Mouse (Mus musculus) CH12F3 (cell line): ENCODE measurements around the gene She.
"Not testable (repeated sequence)": the region's sequence is repeated elsewhere in the genome, so short reads cannot be mapped to it uniquely, and the experiment has no call there.

Source experiments
- in situ Hi-C: fragments of 300-500 bp; cut with MboI; formaldehyde crosslinking; loops from 2 replicates; pipeline ENCODE4 v1.14.3; 2020; ENCODE audit warnings: low sequenced_read_pairs

The She gene

DNA sequence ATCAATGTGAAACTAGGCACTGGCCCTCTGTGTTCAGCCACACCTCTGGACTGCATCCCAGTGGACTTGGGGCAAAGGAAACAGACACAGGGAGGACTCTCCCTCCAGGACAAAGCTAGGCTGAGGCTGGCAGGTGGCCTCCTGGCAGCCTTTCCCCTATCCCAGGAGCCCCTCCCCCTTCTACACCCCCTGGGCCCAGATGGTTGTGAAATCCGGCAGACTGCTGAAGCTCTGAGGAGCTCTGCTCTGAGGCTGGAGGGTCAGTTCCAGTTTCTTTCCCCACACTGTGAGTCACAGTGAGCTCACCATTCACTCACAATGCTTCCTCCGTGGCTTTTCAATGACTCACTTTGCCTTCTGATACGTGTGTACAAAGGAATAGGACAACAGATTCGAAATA, 29.9 kb downstream of the She start:
- in situ Hi-C loops: no loop called here

DNA sequence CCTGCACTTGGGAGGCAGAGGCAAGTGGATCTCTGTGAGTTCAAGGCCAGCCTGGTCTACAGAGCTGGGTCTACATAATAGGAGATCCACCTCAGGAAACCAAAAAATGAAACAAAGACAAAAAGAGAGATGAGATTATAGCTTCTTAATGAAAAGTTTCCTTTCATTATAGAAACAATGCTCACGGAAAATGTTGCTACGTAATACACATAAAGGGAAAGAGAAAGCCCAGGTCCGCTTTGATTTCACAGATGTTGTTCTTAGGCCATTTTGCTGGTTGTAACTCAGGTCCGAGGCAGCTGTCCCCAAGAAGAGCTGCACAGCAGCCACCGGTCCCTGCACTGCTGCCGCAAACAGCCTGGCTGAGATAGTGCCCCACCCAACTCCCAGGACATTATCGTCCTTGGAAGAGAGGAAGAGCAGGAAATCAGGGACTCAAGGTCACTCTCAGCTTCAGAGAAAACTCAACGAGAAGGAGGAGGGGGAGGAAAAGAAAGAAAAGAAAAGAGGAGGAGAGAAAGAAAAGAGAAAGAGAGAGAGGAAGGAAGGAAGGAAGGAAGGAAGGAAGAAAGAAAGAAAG, 31.1 kb downstream of the She start:
- in situ Hi-C loops: no loop called here

DNA sequence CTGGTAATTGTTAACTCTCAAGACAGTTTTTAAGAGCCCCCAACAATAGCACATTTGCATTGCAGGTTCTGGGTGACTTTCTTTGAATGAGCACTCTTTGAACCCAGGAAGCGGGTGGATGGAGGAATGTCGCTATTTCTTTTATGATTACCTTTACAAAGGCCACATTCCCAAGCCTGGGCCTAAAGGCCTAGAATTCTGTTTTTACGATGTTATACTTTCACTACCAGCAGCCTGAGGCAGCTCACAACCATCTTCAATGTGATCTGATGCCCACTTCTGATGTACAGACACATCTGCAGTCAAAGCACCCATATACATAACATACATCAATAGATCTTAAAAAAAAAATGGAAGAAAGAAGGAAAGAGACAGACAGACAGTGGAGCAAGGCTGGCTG, 32.1 kb downstream of the She start:
- in situ Hi-C loops: not testable (repeated sequence)

DNA sequence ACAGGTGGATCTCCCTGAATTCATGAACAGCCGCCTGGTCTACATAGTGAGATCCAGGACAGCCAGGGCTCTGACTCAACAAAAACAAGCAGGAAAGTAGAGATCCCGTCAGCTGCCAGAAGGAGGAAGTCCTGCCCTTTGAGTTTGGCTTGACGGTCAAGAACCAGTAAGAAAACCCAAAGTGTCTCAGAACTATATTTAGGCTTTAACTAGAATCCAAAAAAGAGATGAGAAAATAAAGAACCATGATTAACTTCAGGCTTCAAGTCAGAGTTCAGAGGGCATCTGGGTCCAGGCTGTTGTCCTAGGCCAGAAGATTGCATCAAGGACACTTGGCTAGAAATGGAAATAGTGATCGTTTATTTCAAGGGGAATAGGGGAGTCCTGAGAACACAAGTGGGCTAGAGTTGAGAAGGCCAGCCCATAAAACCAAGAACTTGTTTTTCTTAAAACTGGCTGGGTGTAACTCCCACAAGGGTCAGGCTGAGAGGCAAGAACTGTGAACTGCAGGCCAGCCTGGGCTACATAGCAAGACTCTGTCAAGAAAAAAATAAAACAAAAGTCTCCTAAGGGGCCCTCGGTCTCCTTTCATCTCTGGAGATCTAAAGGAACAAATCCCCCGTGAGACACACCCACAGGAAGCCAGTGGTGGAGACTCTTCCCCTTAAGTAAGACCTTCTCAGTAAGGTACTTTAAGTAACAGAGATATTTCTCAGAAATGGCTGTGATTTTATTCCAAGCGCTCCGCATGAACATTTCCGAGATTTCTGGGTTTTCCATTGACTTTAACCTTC, 32.7 kb downstream of the She start:
- in situ Hi-C loops: no loop called here

DNA sequence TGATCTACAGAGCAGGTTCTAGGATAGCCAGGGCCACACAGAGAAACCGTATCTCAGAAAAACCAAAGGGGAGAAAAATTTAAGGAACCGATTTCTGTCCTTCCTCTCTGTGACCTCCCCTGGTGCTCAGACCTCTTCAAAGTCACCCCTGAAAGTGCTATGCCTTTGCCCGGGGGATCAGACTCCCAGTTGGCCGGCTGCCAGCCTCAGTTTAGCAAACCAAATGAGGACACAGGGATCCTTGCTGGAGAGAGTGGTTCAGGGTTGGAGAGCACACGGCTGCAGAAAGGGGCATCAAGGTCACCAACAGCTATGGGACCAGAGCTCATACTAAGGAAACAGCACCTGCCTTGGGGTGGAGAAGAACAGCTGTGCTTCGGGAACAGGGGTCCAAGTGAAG, 33.9 kb downstream of the She start:
- in situ Hi-C loops: no loop called here

DNA sequence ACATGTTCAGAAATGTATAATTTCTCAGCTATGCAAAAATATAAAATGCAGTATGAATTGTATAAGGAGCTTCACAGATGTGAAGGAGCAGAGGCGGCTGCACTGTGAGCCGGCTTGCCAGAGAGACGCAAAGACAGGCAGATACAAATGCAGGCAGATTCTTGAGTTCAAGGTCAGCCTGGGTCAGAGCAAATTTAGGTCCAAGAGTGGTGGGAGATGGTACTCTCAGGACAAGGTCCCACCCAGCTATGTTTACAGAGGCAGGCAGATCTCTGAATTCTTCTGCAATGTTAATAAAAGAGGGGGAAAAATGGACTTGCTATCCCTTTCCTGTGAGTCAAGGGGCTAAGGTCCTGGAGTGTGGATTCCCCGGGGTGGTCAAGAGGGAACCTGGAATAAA, 34.6 kb downstream of the She start:
- in situ Hi-C loops: no loop called here

DNA sequence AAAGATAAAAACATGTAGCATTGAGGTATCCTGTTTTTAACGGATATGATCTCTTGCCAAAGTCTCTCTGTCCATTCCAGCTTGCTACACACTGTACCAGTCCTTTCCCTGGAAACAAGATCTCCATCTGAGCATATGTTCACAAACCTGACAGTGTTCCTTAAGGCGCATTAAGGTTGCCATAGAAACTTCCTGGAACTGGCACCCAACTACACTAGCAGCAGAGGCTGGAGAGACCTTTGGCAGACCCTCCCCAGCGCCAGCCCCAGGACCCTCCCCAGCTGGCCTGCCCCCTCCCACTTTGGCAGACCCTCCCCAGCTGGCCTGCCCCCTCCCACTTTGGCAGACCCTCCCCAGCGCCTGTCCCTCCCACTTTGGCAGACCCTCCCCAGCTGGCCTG, 36.5 kb downstream of the She start:
- in situ Hi-C loops: no loop called here

DNA sequence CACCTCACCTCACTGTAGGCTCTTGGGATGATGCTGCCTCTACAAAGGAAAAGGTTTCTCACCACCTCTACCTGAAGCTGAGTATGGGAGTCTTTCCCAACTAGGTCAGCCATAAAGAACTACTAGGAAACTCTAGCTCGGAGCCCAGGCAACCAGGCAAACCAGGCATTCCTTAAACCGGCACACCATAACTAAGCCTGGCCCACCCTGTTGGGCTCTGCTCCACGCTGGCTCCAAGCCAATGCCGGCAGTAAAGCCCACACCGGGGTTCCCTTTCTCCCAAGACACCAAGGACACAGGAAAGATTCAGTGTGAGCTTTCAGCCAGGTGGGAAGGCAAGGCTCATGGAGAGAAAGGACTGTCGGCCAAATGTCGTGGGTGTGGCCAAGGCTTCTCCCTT, 37.2 kb downstream of the She start:
- in situ Hi-C loops: no loop called here

DNA sequence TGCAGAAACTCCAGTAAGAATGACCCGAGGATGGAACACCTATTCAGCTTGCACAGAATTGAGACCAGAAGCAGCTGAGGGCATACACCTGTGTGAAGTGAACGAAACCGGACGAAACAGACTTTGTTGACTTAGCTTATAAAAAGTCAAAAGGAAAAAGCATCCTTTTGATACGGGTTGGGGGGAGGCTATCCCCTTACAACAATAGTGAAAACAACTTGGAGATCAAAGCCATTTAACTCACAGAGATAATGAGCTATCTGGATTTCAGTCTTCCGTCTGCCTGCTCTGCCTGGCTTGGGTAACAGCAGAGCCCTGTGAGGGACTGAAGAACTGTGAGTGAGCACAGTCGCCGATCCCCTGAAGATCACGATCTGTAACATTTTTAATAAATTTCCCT, 37.8 kb downstream of the She start:
- in situ Hi-C loops: no loop called here

DNA sequence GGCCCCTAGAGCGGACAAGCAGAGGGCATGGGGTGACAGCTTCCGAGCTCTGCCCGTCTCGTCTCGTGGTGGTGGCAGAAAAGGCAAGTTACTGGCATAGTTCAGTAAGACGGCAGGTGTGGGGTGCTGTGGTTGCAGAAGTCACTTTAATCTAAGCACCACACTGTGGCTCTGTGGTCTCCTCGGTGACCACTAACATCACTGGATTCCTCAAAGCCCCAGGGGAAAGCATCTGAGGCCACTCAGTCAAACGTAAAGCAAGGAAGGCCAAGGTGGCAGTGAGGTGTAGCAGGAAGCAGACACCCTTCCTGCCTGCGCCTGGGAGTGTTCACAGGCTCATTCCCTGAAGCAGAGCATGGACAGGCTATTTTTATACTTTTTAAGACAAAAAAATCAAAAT, 38.4 kb downstream of the She start:
- in situ Hi-C loops: no loop called here

DNA sequence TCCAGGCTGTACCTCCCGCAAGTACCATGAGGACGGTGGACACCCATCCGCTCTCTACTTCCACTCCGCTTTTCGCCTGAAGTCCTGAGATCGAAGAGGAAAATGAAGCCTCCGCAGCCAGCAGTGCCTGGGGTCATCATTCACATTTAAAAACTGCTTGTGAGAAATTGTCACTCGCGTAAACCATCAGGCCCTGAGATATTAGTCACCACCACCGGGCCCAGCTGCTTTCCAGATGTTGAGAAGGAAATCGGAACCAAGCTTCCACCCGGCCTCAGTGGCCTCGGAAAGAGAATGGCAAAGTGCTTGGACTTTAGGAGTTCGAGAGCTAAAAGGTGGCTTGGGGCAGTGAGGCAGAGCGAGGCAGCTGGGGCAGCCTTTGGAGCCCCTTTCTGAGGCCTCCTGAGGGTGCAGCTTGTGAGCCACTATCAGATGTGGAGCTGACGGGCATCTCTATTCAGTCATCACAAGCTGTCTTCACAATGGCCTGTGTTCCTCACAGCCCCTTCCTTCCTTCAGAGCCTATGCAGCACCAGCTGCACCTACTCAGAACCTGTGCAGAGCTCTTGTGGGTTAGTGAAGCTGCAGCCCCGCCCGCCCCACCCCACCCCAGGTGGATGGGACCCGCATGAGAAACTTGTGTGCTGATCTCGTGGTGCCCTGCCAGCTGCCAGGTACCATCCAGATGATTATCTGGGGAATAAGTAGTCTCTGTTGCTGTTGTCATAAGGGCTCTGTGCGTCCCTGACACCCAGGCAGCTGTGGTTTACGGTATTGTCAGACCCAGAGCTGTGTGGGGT, 39.5 kb downstream of the She start:
- in situ Hi-C loops: no loop called here

DNA sequence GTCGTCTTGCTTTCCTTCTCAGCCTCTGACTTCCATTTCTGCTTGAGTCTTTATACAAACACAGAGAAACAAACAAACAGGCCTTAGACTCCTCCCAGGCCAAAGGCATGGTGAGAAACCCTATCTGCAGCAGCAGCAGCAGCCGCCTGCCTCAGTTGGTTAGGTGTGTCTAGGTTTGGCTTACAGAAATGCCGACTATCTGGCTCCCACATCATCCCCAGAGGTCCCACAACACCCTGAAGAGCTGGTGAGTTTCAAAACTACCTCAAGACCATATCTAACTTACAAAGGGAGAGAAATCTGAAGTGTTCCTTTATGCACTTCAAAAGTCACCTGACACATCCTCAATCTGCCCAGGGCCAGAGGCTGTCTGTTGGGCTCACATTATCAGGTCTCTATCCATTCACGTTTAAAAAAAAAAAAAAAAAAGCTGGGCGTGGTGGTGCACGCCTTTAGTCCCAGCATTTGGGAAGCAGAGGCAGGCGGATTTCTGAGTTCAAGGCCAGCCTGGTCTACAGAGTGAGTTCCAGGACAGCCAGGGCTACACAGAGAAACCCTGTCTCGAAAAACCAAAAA, 40.3 kb downstream of the She start:
- in situ Hi-C loops: no loop called here

DNA sequence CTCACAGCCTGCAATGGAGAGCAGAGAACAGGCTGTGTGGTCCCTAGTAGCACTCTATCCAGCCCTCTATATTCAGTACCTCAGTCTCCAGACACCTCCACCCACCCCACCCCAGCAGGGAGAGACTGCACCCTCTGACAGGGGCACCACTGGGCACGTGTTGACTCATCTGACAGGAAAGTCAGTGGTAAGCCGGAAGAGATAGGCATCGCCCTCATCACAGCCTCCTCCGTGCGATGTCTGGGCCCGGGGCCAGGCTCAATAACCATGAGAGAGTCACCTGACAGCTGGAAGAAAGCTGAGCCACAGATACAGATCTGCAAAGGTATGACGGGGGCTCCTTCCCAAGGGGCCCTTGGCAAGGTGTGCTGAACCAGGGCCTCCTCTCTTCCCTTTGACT, 41.0 kb downstream of the She start:
- in situ Hi-C loops: no loop called here

DNA sequence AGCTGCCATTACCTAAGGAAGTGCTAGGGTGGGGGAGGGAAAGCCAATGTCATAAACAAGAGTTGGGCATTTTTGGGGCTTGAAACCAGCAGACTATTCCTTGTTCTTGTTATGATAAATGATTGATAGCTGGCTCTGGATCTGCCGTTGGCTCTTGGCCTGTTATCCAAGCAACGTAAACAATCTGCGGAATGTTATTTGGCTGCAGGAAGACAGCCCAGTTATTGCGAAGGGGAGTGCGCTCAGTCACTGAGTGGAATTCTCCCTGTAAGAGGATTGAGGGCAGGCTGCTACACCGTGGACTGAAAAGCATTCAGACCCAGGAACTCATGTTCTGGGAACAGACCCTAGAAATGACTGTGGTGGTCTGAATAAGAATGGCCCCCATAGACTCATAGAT, 41.5 kb downstream of the She start:
- in situ Hi-C loops: no loop called here

DNA sequence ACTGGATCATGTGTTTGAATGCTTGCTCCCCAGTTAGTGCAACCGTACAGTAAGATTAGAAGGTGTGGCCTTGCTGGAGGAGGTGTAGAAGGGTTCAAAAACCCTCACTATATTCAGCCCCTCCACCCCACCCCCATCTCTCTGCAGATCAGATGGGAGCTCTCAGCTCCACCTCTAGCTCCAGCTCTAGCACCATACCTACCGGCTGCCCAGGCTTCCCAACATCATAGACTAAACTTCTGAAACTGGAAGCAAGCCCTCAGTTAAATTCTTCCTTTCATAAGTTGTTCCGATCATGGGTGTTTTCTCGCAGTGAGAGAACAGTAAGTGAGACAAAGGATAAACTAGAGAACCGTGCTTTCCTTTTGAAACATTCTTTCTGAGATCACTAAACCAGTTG, 42.9 kb downstream of the She start:
- in situ Hi-C loops: no loop called here

DNA sequence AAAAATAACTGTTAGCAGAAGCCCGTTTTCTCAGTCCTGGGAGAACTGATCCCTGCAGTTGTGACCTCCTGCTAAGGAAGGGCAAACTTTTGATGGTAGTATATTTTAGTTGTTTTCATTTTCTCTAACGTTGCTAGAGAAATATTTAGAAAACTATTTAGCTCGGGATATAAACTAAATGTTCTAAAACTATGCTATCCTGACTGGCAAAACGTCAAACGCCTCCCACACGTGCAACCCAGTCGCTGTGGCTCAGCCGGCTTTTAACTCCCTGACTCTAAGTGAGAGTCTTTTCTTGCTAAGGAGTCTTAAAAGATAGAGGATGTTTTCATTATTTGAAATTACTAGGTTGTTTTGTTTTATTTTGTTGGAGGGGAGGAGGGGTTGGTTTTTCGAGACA, 43.9 kb downstream of the She start:
- in situ Hi-C loops: no loop called here

DNA sequence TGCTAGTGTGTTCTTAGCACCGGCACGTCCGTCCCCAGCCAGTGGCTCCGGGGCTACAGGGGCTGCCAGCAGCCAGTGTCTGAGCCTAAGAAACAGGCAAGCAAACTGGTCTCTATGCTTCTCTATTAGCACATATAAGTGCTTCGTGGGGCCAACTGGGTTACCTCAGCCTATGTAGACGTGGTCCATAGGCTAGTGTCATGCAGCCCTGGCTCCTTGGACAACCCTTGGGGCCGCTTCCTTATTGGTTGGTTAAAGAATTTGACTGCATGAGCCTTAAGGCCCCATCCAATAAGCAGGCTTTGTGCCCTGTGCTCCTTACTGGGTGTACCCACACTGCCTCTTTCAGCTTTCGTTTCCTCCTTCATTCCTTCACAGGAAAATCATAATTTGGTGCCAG, 44.6 kb downstream of the She start:
- in situ Hi-C loops: no loop called here

DNA sequence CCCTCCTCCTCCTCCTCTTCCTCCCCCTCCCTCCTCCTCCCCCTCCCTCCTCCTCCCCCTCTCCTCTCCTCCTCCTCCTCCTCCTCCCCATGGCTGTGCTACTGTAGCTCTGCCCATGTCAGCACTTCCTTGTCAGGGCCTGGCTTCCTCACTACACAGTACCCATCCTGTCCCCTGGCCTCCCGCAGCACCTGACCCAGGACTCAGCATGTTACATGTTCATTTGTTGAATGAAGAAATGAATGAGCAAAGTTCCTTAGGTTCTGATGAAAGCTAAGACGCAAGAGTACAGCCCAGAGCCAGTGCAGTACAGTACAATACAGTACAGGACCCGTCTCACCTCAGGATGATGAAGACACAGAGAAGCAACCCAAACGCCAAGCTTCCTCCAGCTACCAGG, 45.3 kb downstream of the She start:
- in situ Hi-C loops: no loop called here

DNA sequence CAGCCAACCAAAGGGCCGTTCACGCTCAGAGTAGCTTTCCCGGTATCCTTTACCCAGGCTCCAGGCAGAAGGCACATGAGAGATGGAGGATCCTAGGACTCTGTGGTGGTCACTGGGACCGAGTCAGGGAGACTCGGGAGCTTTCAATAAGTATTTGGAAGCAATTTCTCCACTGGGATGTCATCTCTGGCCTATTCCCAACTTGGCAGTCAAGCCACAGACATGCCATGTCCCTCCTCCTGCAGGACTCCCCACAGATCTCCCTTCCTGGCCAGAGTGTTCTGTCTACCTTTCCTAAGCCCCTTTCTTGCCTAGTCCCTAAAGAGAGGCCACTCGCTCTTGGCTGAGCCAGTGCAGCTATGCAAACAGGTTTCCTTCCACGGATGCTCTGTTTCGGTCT, 46.0 kb downstream of the She start:
- in situ Hi-C loops: no loop called here

DNA sequence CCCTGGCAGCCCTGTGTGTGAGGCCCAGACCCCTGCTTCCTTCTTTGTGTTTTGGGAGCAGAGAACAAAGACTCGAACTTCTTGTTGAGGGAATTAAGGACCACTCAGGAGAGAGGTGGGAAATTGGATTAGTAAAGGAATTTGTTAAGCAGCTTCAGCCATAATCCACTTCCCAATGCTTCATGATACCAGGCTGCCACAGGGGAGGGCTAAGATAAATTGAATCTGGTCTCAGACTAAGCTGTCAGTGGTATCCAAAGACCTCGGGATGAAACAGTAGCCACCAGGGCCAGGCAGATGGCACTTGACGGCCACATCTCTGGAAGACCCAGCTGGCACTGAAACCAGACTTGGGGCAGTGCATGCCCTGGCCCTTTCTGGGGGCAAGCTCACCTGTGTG, 47.3 kb downstream of the She start:
- in situ Hi-C loops: no loop called here

DNA sequence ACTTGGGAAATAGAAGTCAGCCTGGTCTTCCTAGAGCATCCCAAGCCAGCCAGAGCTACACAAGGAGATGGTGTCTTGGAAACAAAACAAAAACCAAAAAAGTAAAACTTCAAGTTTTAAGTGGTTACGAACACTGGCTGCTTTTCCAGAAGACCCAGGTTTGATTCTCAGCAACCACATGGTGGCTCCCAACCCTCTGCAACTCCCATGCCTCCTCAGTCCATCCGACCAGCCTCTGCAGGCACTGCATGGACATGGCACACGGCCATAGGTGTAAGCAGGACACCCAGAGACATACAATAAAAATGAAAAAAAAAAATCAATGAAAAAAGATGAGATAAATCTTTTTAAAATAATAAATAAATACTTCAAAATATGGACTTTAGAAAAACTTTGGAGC, 48.2 kb downstream of the She start:
- in situ Hi-C loops: no loop called here
